Mouse (Mus musculus): ENCODE measurements around the gene Evi5l. TPM values are rescaled to one million over a fixed set of nuclear protein-coding genes. Genes with fewer than 3 reads are reported as not detected.

Evi5l gene
- polyA plus RNA-seq, 1 experiment: 22.4 TPM

GRCm38 (mm10) chr8:4258678-4259077 lies 92.3 kb downstream of the Evi5l start:
- WGBS: under 1% methylated on average over 31 of the region's 32 CpGs
- Histone ChIP-seq H3K4me1 (ENCODE audit: control insufficient read depth, insufficient read depth, low read length) (no peaks in the 10 kb centered on the region; the same call in 1 of the 2 replicates), H3K27me3 (replicated peaks; ENCODE audit: control insufficient read depth, insufficient read depth, low read length) (no peaks in the 10 kb centered on the region), H3K36me3 (ENCODE audit: control insufficient read depth, insufficient read depth, low read length) (no peaks in the 10 kb centered on the region; the same call in 1 of the 2 replicates), H3K27ac (ENCODE audit: insufficient read depth, low read depth, low read length) (no peak overlapping the region), H3K4me3 (ENCODE audit: insufficient read depth, low read depth, low read length) (peak overlapping the region; percentile 45)
- DNase-seq: no peak
- no peak for TF ChIP-seq CTCF (conservative IDR thresholded peaks at IDR 0.05; ENCODE audit: insufficient read depth, insufficient read length, low read depth, low read length)
- TF ChIP-seq POLR2A (IDR thresholded peaks at IDR 0.05; ENCODE audit: low read depth, low read length): no peak

GRCm38 (mm10) chr8:4259125-4259804 lies 92.9 kb downstream of the Evi5l start, which contains the start of gene Ctxn1:
TSS of gene Ctxn1 (minus strand) at chr8:4259274.
- peak; percentile 97 for DNase-seq
- Histone ChIP-seq H3K36me3 (ENCODE audit: control insufficient read depth, insufficient read depth, low read length) (no peaks in the 10 kb centered on the region; the same call in 1 of the 2 replicates), H3K27me3 (replicated peaks; ENCODE audit: control insufficient read depth, insufficient read depth, low read length) (no peaks in the 10 kb centered on the region), H3K4me1 (ENCODE audit: control insufficient read depth, insufficient read depth, low read length) (no peaks in the 10 kb centered on the region; the same call in 1 of the 2 replicates), H3K27ac (ENCODE audit: insufficient read depth, low read depth, low read length) (no peak within 1 kb of the TSS), H3K4me3 (ENCODE audit: insufficient read depth, low read depth, low read length) (peak within 1 kb of the TSS; percentile 45)
- WGBS: 8% methylated on average over 32 of the region's 33 CpGs
- TF ChIP-seq POLR2A (IDR thresholded peaks at IDR 0.05; ENCODE audit: low read depth, low read length) (no peak), CTCF (conservative IDR thresholded peaks at IDR 0.05; ENCODE audit: insufficient read depth, insufficient read length, low read depth, low read length) (no peak)

DNA sequence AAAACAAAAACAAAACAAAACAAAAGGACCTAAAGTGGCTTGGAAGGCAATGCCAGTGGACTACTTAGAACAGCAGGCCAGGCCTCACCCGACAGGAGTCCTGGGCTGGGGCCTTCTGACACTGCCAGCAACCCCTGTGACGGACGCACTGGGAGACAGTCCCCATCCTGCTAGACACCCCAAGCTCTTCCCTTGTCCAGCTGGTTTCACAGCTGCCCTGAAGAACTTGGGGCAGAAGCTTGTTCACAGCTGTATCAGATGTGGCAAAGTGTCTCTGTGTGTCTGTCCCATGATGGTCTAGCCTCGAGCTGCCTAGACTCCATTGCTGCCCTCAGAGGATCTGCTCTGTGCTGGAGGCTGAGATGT lies 93.4 kb downstream of the Evi5l start:
- Histone ChIP-seq H3K27ac (ENCODE audit: insufficient read depth, low read depth, low read length) (no peak overlapping the region), H3K36me3 (ENCODE audit: control insufficient read depth, insufficient read depth, low read length) (no peaks in the 10 kb centered on the region; the same call in 1 of the 2 replicates), H3K4me3 (ENCODE audit: insufficient read depth, low read depth, low read length) (no peak overlapping the region), H3K27me3 (replicated peaks; ENCODE audit: control insufficient read depth, insufficient read depth, low read length) (no peaks in the 10 kb centered on the region), H3K4me1 (ENCODE audit: control insufficient read depth, insufficient read depth, low read length) (no peaks in the 10 kb centered on the region)
- no peak for TF ChIP-seq POLR2A (IDR thresholded peaks at IDR 0.05; ENCODE audit: low read depth, low read length)
- TF ChIP-seq CTCF (conservative IDR thresholded peaks at IDR 0.05; ENCODE audit: insufficient read depth, insufficient read length, low read depth, low read length): no peak
- DNase-seq: no peak
- WGBS: 85% methylated on average over 4 of the region's 4 CpGs

Other genes starting within 250 kb of the Evi5l start
- gene Cd209b, start 239.7 kb upstream of the Evi5l start, polyA plus RNA-seq (2012; rRNA removed): 0.34 and 10.5 TPM in 2 replicates
- 0.16 and 0.58 TPM in 2 replicates for gene Cd209c, start 211.8 kb upstream of the Evi5l start, polyA plus RNA-seq (2012; rRNA removed)
- gene Cd209f, start 60.7 kb upstream of the Evi5l start, polyA plus RNA-seq (2012; rRNA removed): 2.4 and 5.7 TPM in 2 replicates
- gene Cd209g, start 32.5 kb upstream of the Evi5l start, polyA plus RNA-seq (2012; rRNA removed): 2.2 and 6.5 TPM in 2 replicates
- 0.05 and 0.17 TPM in 2 replicates for gene Prr36, start 50.9 kb downstream of the Evi5l start, polyA plus RNA-seq (2012; rRNA removed)
- gene Lrrc8e, start 60.3 kb downstream of the Evi5l start, polyA plus RNA-seq (2012; rRNA removed): 0.45 and 0.48 TPM in 2 replicates
- 32.0 and 32.2 TPM in 2 replicates for gene Map2k7, start 72.2 kb downstream of the Evi5l start, polyA plus RNA-seq (2012; rRNA removed)
- gene Gm49320, start 72.3 kb downstream of the Evi5l start, polyA plus RNA-seq (2012; rRNA removed): 1.3 and 3.3 TPM in 2 replicates
- gene Tgfbr3l, start 81.6 kb downstream of the Evi5l start, polyA plus RNA-seq (2012; rRNA removed): 18.7 and 27.8 TPM in 2 replicates
- 36.7 and 36.9 TPM in 2 replicates for gene Snapc2, start 86.5 kb downstream of the Evi5l start, polyA plus RNA-seq (2012; rRNA removed)
- gene Ctxn1, start 92.7 kb downstream of the Evi5l start, polyA plus RNA-seq (2012; rRNA removed): 6.8 and 7.8 TPM in 2 replicates
- gene Timm44, start 109.3 kb downstream of the Evi5l start, polyA plus RNA-seq (2012; rRNA removed): 88.1 and 91.9 TPM in 2 replicates
- gene Ccl25, start 158.6 kb downstream of the Evi5l start, polyA plus RNA-seq (2012; rRNA removed): 4.9 and 5.2 TPM in 2 replicates
- 26.4 and 35.9 TPM in 2 replicates for gene Elavl1, start 158.8 kb downstream of the Evi5l start, polyA plus RNA-seq (2012; rRNA removed)

Data from kidney, adult 2 months (tissue).